Mouse (Mus musculus): ENCODE data around the gene Zfp275. TPM values are rescaled to one million over a fixed set of nuclear protein-coding genes. Genes with fewer than 3 reads are reported as not detected.
"Not testable (repeated sequence)": the region's sequence is repeated elsewhere in the genome, so short reads cannot be mapped to it uniquely, and the experiment has no call there.

The Zfp275 gene
- total RNA-seq, 1 experiment: 12.4 TPM

- Histone ChIP-seq H3K9me3 (ENCODE audit: control insufficient read depth, insufficient read depth, low read depth, low read length) (no peaks in the 10 kb centered on the region), H3K36me3 (ENCODE audit: control insufficient read depth, insufficient read depth, low read length, poor library complexity, severe bottlenecking) (no peaks in the 10 kb centered on the region), H3K4me3 (ENCODE audit: insufficient read depth in 1 of 2, low read depth in 1 of 2, low read length in 2 of 2, poor library complexity in 1 of 2, severe bottlenecking in 1 of 2) (no peak overlapping the region), H3K27ac (ENCODE audit: insufficient read depth, low read depth, low read length, poor library complexity, severe bottlenecking) (no peak overlapping the region), H3K4me1 (ENCODE audit: control insufficient read depth in 2 of 2, insufficient read depth in 2 of 2, low read length in 2 of 2, poor library complexity in 1 of 2) (no peaks in the 10 kb centered on the region), H3K9ac (ENCODE audit: insufficient read depth, low read depth, low read length, poor library complexity, severe bottlenecking) (no peak overlapping the region)
- TF ChIP-seq HCFC1 (IDR thresholded peaks at IDR 0.05; ENCODE audit: borderline replicate concordance, insufficient read depth, low read length) (no peak), ZNF384 (IDR thresholded peaks at IDR 0.05; ENCODE audit: low read depth, low read length) (no peak), CHD2 (IDR thresholded peaks at IDR 0.05; ENCODE audit: low read depth, low read length) (no peak), MAFK (IDR thresholded peaks at IDR 0.05; ENCODE audit: insufficient read depth, low read depth, low read length) (no peak), ZC3H11A (IDR thresholded peaks at IDR 0.05; ENCODE audit: borderline replicate concordance, low read depth, low read length) (no peak)
- DNase-seq (ENCODE audit: low read depth, low spot score): no peak
- in situ Hi-C loops (cut with MboI; ENCODE audit: low sequenced_read_pairs in 2 of 2, unreplicated experiment in 2 of 2): no loop called here
Observed at GRCm38 (mm10) chrX:73363291-73363690, 20.9 kb downstream of the Zfp275 start.

GRCm38 (mm10) chrX:73384419-73384818, 42.0 kb downstream of the Zfp275 start:
- Histone ChIP-seq H3K4me1 (ENCODE audit: control insufficient read depth in 2 of 2, insufficient read depth in 2 of 2, low read length in 2 of 2, poor library complexity in 1 of 2) (no peaks in the 10 kb centered on the region), H3K36me3 (ENCODE audit: control insufficient read depth, insufficient read depth, low read length, poor library complexity, severe bottlenecking) (no peaks in the 10 kb centered on the region), H3K4me3 (ENCODE audit: insufficient read depth in 1 of 2, low read depth in 1 of 2, low read length in 2 of 2, poor library complexity in 1 of 2, severe bottlenecking in 1 of 2) (no peak overlapping the region), H3K9ac (ENCODE audit: insufficient read depth, low read depth, low read length, poor library complexity, severe bottlenecking) (no peak overlapping the region), H3K9me3 (ENCODE audit: control insufficient read depth, insufficient read depth, low read depth, low read length) (no peaks in the 10 kb centered on the region), H3K27ac (ENCODE audit: insufficient read depth, low read depth, low read length, poor library complexity, severe bottlenecking) (no peak overlapping the region)
- TF ChIP-seq HCFC1 (IDR thresholded peaks at IDR 0.05; ENCODE audit: borderline replicate concordance, insufficient read depth, low read length): no peak
- TF ChIP-seq MAFK (IDR thresholded peaks at IDR 0.05; ENCODE audit: insufficient read depth, low read depth, low read length): no peak
- no peak for TF ChIP-seq ZC3H11A (IDR thresholded peaks at IDR 0.05; ENCODE audit: borderline replicate concordance, low read depth, low read length)
- TF ChIP-seq CHD2 (IDR thresholded peaks at IDR 0.05; ENCODE audit: low read depth, low read length): no peak
- no peak for TF ChIP-seq ZNF384 (IDR thresholded peaks at IDR 0.05; ENCODE audit: low read depth, low read length)
- in situ Hi-C loops (cut with MboI; ENCODE audit: low sequenced_read_pairs in 2 of 2, unreplicated experiment in 2 of 2): no loop called here
- DNase-seq (ENCODE audit: low read depth, low spot score): no peak

GRCm38 (mm10) chrX:73384924-73385323, 42.5 kb downstream of the Zfp275 start:
- no peak for TF ChIP-seq ZNF384 (IDR thresholded peaks at IDR 0.05; ENCODE audit: low read depth, low read length)
- no peak for TF ChIP-seq MAFK (IDR thresholded peaks at IDR 0.05; ENCODE audit: insufficient read depth, low read depth, low read length)
- no peak for TF ChIP-seq HCFC1 (IDR thresholded peaks at IDR 0.05; ENCODE audit: borderline replicate concordance, insufficient read depth, low read length)
- no peak for TF ChIP-seq ZC3H11A (IDR thresholded peaks at IDR 0.05; ENCODE audit: borderline replicate concordance, low read depth, low read length)
- TF ChIP-seq CHD2 (IDR thresholded peaks at IDR 0.05; ENCODE audit: low read depth, low read length): no peak
- Histone ChIP-seq H3K27ac (ENCODE audit: insufficient read depth, low read depth, low read length, poor library complexity, severe bottlenecking) (no peak overlapping the region), H3K9ac (ENCODE audit: insufficient read depth, low read depth, low read length, poor library complexity, severe bottlenecking) (no peak overlapping the region), H3K4me3 (ENCODE audit: insufficient read depth in 1 of 2, low read depth in 1 of 2, low read length in 2 of 2, poor library complexity in 1 of 2, severe bottlenecking in 1 of 2) (no peak overlapping the region), H3K4me1 (ENCODE audit: control insufficient read depth in 2 of 2, insufficient read depth in 2 of 2, low read length in 2 of 2, poor library complexity in 1 of 2) (no peaks in the 10 kb centered on the region), H3K36me3 (ENCODE audit: control insufficient read depth, insufficient read depth, low read length, poor library complexity, severe bottlenecking) (no peaks in the 10 kb centered on the region), H3K9me3 (ENCODE audit: control insufficient read depth, insufficient read depth, low read depth, low read length) (no peaks in the 10 kb centered on the region)
- DNase-seq (ENCODE audit: low read depth, low spot score): no peak
- in situ Hi-C loops (cut with MboI; ENCODE audit: low sequenced_read_pairs in 2 of 2, unreplicated experiment in 2 of 2): no loop called here

- Histone ChIP-seq H3K9me3 (ENCODE audit: control insufficient read depth, insufficient read depth, low read depth, low read length) (no peaks in the 10 kb centered on the region), H3K27ac (ENCODE audit: insufficient read depth, low read depth, low read length, poor library complexity, severe bottlenecking) (no peak overlapping the region), H3K4me3 (ENCODE audit: insufficient read depth in 1 of 2, low read depth in 1 of 2, low read length in 2 of 2, poor library complexity in 1 of 2, severe bottlenecking in 1 of 2) (no peak overlapping the region), H3K4me1 (ENCODE audit: control insufficient read depth in 2 of 2, insufficient read depth in 2 of 2, low read length in 2 of 2, poor library complexity in 1 of 2) (no peaks in the 10 kb centered on the region), H3K9ac (ENCODE audit: insufficient read depth, low read depth, low read length, poor library complexity, severe bottlenecking) (no peak overlapping the region), H3K36me3 (ENCODE audit: control insufficient read depth, insufficient read depth, low read length, poor library complexity, severe bottlenecking) (no peaks in the 10 kb centered on the region)
- TF ChIP-seq HCFC1 (IDR thresholded peaks at IDR 0.05; ENCODE audit: borderline replicate concordance, insufficient read depth, low read length) (no peak), MAFK (IDR thresholded peaks at IDR 0.05; ENCODE audit: insufficient read depth, low read depth, low read length) (no peak), ZNF384 (IDR thresholded peaks at IDR 0.05; ENCODE audit: low read depth, low read length) (no peak), ZC3H11A (IDR thresholded peaks at IDR 0.05; ENCODE audit: borderline replicate concordance, low read depth, low read length) (no peak), CHD2 (IDR thresholded peaks at IDR 0.05; ENCODE audit: low read depth, low read length) (no peak)
- no peak for DNase-seq (ENCODE audit: low read depth, low spot score)
- in situ Hi-C loops (cut with MboI; ENCODE audit: low sequenced_read_pairs in 2 of 2, unreplicated experiment in 2 of 2): no loop called here
Observed at GRCm38 (mm10) chrX:73391481-73391880, 49.1 kb downstream of the Zfp275 start.

- H3K9ac ChIP-seq (ENCODE audit: insufficient read depth, low read depth, low read length, poor library complexity, severe bottlenecking): no peak overlapping the region
- no peaks in the 10 kb centered on the region; a peak in 1 of 4 replicates for H3K4me1 ChIP-seq (ENCODE audit: control insufficient read depth in 2 of 2, insufficient read depth in 2 of 2, low read length in 2 of 2, poor library complexity in 1 of 2)
- H3K4me3 ChIP-seq (ENCODE audit: insufficient read depth in 1 of 2, low read depth in 1 of 2, low read length in 2 of 2, poor library complexity in 1 of 2, severe bottlenecking in 1 of 2): no peak overlapping the region
- H3K27ac ChIP-seq (ENCODE audit: insufficient read depth, low read depth, low read length, poor library complexity, severe bottlenecking): no peak overlapping the region
- no peaks in the 10 kb centered on the region for H3K9me3 ChIP-seq (ENCODE audit: control insufficient read depth, insufficient read depth, low read depth, low read length)
- TF ChIP-seq MAFK (IDR thresholded peaks at IDR 0.05; ENCODE audit: insufficient read depth, low read depth, low read length) (no peak), ZC3H11A (IDR thresholded peaks at IDR 0.05; ENCODE audit: borderline replicate concordance, low read depth, low read length) (no peak), ZNF384 (IDR thresholded peaks at IDR 0.05; ENCODE audit: low read depth, low read length) (no peak), HCFC1 (IDR thresholded peaks at IDR 0.05; ENCODE audit: borderline replicate concordance, insufficient read depth, low read length) (no peak), CHD2 (IDR thresholded peaks at IDR 0.05; ENCODE audit: low read depth, low read length) (no peak)
- DNase-seq (ENCODE audit: low read depth, low spot score): no peak
- in situ Hi-C loops (cut with MboI; ENCODE audit: low sequenced_read_pairs in 2 of 2, unreplicated experiment in 2 of 2): no loop called here
- H3K36me3 ChIP-seq (ENCODE audit: control insufficient read depth, insufficient read depth, low read length, poor library complexity, severe bottlenecking): no peaks in the 10 kb centered on the region
Observed at GRCm38 (mm10) chrX:73396446-73396845, 54.0 kb downstream of the Zfp275 start.

GRCm38 (mm10) chrX:73398636-73399035, 56.2 kb downstream of the Zfp275 start, which contains the start of gene Gm18336:
Gm18336 (minus strand) TSS chrX:73398736.
- in situ Hi-C loops (cut with MboI; ENCODE audit: low sequenced_read_pairs in 2 of 2, unreplicated experiment in 2 of 2); H3K9ac ChIP-seq (ENCODE audit: insufficient read depth, low read depth, low read length, poor library complexity, severe bottlenecking); H3K4me1 ChIP-seq (ENCODE audit: control insufficient read depth in 2 of 2, insufficient read depth in 2 of 2, low read length in 2 of 2, poor library complexity in 1 of 2); DNase-seq (ENCODE audit: low read depth, low spot score); H3K4me3 ChIP-seq (ENCODE audit: insufficient read depth in 1 of 2, low read depth in 1 of 2, low read length in 2 of 2, poor library complexity in 1 of 2, severe bottlenecking in 1 of 2); H3K9me3 ChIP-seq (ENCODE audit: control insufficient read depth, insufficient read depth, low read depth, low read length); H3K36me3 ChIP-seq (ENCODE audit: control insufficient read depth, insufficient read depth, low read length, poor library complexity, severe bottlenecking); H3K27ac ChIP-seq (ENCODE audit: insufficient read depth, low read depth, low read length, poor library complexity, severe bottlenecking): not testable (repeated sequence)

Data from ES-E14 (cell line).